Mouse (Mus musculus): ENCODE data around the gene Hist3h2ba.

The Hist3h2ba gene

GRCm38 (mm10) chr11:58985299-58985917 is 36.7 kb downstream of the Hist3h2ba start:
- DNase-seq (ENCODE audit: low spot score in 2 of 2): no peak

DNA sequence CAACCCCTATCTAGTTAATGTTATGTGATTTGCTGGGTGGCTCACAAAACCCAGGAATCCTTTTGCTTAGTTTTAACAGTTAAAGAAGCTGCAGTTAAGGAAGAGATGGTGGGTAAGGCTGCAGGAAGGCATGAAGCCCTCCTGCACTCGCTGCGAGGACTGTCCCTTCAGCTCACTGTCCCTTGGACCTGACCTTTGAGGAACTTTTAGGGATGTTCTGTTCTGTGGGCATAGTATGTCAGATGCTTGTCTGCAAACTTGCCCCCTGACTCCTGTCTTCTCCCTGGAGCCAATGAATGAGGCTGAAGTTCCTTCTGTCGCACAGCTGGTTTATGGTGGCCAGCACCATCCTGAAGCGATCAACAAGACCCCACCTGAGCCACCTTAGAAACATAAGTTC is 40.4 kb downstream of the Hist3h2ba start:
- DNase-seq (ENCODE audit: low spot score in 2 of 2): no peak

DNA sequence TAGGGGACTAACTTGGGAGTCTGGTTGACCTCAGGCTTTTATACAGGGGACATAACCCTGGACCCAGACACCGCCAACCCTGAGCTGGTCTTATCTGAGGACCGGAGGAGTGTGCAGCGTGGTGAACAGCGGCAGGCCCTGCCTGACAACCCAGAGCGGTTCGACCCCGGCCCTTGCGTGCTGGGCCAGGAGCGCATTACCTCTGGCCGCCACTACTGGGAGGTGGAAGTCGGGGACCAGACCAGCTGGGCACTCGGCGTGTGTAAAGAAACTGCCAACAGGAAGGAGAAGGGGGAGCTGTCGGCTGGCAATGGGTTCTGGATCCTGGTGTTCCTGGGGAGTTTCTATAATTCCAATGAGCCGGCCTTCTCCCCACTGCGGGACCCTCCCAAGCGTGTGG is 41.4 kb downstream of the Hist3h2ba start:
- no peak for DNase-seq (ENCODE audit: low spot score in 2 of 2)

DNA sequence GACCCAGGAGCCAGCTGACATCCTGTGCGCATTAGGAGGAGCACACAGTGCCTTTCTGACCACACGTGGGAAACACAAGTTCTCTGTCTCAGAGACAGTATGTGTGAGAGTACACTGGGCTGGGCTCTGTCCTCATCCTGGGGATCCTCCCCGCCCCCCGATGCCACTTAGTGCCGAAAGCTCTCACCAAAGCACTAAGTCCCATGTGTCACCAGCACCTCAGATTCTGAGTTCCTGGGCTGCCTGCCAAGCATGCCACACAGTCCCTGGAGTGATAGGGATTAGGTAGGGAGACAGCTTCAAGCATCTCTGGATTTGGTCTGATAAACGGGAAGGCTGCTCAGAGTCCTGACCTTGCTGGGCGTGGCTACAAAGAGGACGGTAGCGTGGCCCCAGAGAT is 42.1 kb downstream of the Hist3h2ba start:
- DNase-seq (ENCODE audit: low spot score in 2 of 2): no peak

DNA sequence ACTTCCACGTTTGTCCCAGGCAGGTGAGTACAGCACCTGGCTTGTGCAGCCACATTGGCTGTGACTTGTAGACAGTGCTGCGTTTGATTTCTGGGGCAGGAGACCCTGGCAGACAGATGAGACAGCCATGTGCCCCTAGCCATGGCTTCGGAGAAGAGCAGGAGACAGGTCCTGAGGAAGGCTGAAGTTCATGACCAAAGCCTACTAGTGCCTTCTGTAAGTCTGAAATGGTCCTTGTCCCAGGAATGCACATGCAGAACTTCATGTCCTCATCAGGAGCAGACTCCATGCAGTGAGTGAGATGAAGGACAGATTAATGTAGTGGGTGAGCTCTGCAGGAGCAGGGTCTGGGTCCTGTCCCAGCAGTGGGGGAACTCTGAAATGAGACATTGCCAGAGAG is 43.2 kb downstream of the Hist3h2ba start:
- no peak for DNase-seq (ENCODE audit: low spot score in 2 of 2)

DNA sequence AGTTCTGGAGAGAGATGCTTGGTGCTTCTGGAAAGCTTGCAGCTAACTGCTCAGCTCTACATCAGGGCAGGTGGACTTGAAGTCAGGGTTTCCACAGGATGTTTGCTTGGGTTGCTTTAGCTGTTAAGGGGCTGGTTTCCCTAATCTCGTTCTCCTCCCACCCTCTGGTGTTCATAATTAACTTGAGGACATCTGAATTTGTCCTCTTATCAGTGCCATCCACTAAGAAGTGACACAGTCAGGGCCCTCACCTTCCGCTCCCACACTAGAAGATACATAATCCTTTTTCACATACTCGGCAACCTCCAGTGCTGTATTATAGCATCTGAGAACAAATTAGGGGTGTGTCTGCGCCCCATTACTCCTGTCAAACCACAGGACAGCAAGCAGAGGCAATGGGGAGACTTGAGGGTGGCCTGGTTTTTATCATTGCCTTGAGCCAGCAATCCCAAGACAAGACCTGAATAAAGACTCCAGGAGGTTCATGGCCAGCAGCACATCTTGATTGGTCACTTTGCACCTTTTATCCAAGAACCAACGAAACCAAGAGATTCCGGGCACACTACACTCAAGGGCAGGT is 44.5 kb downstream of the Hist3h2ba start:
- no peak for DNase-seq (ENCODE audit: low spot score in 2 of 2)

- DNase-seq (ENCODE audit: low spot score in 2 of 2): peak; percentile 35 to 49
These were observed 45.7 kb downstream of the Hist3h2ba start for GRCm38 (mm10) chr11:58994337-58994826.

DNA sequence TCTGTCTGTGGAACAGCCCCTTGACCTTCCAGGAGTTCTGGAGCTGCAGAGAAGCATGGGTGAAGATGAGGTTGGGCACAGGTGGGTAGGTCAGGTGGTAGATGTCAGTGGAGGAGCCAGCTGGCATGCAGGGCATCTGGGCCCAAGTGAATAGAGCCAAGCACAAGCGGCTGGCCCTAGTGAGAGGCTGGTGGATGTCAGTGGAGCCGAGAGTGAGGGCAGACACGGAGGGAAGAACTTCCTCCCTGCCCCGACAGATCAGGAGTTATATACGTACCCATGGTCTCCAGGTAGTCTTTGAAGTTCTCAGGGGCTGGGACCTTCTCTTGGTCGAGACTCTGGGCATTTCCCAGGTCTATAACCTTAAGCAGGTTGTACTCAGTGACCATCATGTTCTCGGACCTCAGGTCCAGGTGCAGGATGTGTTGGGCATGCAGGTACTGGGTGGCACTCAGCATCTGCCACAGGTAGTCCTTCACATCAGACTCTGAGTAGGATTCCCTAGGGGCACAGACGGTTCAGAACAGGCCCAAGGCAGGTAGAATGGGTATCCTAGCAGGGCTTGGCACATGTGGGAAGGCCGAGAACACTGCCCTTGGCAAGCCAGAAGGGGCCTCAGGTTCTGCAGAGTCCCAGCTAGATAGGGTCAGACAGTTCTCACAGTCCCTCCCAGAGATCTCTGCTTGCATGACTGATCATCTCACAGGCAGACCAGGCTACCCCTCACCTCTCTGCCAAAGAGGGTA is 46.5 kb downstream of the Hist3h2ba start:
- DNase-seq (ENCODE audit: low spot score in 2 of 2): no peak

DNA sequence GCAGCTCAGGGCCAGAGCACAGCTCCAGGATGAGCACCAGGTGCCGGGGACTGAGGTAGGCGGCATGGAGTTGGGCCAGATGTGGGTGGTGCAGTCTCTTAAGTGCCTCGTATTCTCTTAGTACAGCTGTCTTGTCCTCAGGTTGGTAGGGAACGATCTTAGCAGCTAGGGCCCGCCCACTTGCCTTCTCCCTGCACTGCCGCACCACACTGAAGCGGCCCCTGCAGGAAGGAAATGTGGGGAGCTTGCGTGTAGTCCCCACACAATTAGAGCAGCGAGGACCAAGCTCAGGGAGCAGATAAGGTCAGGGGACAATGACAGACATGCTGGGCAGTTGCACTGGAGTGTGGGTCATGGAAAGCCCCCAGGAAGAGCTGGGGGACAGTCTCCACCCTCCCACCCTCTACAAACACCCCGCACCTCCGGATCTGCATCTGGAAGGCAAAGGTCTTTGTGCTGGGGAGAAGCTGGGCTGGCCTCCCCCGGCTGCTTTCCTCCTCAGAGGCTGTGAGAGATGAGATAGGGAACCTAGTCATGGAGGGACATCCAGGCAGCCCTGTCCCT is 47.2 kb downstream of the Hist3h2ba start:
- DNase-seq (ENCODE audit: low spot score in 2 of 2): peak in 1 of 2 experiments; percentile 18

DNA sequence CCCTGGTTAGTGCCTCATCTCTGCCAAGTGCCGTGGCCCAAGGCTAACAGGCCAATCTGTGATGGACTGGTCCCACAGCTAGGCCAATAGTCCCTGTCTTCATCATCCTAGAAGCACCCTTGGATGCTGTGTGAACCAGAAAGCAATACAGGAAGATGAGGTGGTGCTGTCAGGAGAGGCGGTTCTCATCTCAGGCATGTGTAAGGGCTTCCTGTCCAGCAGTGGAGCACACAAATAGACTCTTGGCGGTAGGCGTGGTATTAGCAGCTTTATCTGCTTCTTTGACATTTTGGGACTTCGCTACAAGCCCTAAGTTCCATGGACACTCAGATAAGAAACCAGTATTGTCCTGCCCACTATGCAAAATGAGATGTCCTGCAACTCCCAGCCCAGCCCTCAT is 48.8 kb downstream of the Hist3h2ba start:
- DNase-seq (ENCODE audit: low spot score in 2 of 2): no peak
